Mouse (Mus musculus): ENCODE measurements around the gene Tmbim4.

The Tmbim4 gene

DNA sequence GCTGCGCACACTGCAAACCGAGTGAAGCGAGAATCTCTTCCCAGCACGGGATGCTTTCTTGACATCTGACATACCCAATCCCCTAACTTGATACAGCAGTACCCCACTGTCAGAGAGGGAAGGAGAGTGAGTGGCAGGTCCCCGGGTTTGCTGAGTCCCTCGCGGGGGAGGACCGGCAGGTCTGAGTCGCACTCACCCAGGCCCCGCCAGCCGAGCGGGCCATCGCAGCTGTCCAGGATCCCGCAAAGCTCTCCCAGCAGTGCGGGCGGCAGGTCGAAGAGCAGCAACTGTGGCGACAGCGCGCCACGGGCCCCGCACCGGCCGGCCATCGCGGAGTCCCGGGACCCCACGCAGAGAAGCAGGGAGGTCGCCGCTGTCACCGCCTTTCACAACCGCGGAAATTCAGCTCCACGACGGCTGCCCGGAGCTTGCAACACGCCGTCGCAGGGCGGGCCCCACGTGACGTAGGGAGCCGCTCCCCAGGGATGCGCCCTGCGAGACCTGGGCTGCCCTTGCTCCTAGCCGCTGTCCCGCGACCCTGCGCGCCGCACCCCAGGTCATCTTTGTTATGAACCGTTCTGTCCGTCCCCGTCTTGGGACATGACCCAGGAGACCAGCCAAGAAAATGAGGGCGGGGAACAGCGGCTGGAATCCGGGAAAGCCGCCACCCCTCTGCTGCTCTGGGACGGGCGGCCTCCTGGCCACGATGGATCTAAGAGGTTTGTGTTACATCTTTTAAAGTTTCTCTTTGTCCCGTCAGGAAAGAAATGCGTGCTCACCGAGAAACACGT, at the start of gene Tmbim4:
TSS of gene Tmbim4 (plus strand) at position 460 of the 791 bp plus-strand sequence.
- peak; percentile 67 for DNase-seq (ENCODE audit: low spot score)

DNA sequence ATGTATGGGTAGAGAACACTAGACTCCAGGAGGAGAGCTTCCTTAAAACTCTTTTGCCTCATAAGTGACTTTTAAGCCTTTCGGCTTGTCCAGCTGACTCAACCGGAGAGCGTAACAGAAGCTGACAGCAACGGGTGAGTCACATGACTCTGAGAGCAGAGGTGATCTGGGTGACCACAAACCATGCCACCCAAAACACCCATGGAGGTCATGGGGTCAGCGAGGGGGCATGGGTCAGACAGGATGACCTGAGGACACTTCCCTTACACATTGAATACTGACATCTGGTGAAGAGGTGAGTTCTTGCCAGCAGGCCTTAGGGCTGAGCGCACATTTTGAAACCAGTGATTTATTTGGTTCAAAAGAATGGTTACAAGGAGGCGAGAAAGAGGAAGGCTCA, 49.7 kb upstream of the Tmbim4 start:
- DNase-seq (ENCODE audit: low spot score), result no peak

DNA sequence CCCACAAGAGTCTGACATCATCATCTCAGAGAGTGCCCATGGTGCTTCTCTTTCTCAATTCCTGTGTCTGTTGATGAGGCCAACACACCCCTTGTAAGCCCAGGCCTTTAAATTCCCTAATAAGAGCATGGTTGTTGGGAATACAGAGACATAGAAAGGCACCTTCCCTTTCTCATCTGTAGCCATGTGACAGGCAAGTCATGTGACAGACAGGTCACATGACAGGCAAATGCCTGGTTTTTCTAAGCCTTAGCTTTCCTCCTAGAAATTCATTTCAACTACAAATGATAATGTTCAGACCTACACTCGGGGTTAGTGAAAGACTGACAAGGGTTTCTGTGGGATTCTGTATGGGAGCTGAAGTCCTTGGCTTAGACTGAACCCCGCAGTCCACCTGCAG, 47.5 kb upstream of the Tmbim4 start:
- DNase-seq (ENCODE audit: low spot score), result no peak

- DNase-seq (ENCODE audit: low spot score), result no peak
These were observed 40.9 kb upstream of the Tmbim4 start for GRCm38 (mm10) chr10:120160533-120160932.

- no peak for DNase-seq (ENCODE audit: low spot score)
These were observed 38.5 kb upstream of the Tmbim4 start for GRCm38 (mm10) chr10:120162840-120163239.

DNA sequence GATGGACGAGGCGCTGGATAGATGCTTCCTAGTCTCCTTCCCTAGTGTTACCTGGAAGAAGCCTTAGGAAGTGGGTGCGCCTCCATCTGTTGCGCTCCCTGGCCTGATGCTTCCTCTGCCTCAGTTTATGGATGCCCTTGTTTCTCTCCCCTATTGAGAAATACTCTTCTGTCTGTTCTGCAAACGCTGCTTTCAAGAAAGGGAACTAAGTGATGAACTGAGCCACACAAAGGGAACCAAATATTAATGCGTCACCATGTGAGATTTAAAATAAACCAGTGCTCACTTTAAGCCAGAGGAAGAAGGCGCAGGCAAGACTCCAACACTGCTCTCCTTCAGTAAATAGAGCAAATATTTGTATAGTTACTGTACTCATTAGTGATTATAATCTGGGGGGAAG, 37.9 kb upstream of the Tmbim4 start:
- no peak for DNase-seq (ENCODE audit: low spot score)

DNA sequence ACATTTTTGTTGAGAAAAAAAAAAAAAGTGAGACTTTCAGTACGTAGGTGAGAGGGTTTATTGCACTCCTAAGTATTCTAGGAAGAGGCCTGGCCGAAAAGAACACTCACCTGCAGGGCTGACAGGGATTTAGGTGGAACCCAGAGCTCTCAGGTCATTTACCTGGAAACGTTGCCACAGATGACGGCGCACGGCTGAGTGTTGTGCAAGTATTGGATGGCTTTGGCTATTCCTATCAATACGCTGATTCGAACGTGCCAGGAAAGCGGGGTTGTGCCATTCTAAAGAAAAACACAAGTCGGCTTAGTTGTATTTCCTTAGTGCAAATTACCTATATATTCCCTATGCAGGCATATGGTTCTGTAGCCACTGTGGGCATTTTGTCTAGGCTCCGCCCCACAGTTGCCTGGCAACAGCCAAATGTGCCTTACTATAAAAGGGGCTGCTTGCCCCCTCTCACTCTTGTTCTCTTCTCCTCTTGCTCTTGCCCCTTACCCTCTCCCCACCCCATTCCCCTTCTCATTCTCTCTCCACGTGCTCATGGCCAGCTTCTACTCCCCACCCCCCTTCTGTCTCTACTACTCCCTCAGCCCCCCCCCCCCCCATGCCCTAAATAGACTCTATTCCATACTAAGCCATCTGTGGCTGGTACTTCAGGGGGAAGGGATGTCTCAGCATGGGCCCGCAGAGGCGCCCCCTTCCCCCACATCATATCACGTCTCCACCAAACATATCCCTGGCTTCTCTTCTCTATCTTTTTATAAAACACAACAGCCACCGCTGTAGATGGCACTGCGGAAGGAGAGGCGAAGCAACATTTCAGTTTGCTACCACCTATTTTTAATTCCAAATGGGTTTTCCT, 36.2 kb upstream of the Tmbim4 start:
- DNase-seq (ENCODE audit: low spot score), result no peak

GRCm38 (mm10) chr10:120165793-120166503, 35.4 kb upstream of the Tmbim4 start:
- no peak for DNase-seq (ENCODE audit: low spot score)

DNA sequence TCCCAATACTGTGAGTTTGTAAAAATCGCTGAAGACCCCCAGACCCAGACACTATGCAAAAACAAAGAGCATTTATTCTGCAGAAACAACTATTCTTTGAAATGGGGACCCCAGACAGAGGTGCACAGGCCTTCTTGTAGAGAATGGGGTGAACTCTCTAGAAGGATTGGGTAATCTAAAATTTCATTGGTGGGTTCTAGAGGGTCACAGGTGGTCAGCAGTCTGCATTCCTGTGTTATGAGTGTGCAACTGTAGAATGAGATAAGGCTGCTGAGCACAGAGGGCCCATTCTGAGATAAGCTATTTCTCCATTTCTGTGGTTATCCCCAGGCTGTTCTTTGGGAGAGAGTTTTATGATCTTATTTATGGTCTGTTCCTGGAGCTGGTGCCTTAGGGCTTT, 33.3 kb upstream of the Tmbim4 start:
- no peak for DNase-seq (ENCODE audit: low spot score)

DNA sequence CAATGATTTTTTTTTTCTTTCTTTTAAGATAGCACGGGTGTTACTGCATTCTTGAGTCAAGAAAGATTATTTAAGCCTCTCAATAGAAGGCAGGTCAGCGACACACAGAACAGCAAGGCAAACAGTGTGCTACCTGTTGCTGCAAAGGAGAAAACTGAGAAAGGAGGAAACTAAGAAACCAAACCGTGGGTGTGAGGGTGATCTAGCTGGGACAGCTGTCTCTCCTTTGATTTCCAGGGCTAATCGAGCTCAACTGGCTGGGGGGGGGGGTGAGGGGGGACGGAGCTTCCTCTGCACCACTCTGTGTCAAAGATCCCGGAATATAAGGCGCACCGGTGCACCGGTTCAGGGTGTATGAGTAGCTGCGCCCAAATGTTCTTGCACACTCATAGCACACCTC, 32.3 kb upstream of the Tmbim4 start:
- no peak for DNase-seq (ENCODE audit: low spot score)

DNA sequence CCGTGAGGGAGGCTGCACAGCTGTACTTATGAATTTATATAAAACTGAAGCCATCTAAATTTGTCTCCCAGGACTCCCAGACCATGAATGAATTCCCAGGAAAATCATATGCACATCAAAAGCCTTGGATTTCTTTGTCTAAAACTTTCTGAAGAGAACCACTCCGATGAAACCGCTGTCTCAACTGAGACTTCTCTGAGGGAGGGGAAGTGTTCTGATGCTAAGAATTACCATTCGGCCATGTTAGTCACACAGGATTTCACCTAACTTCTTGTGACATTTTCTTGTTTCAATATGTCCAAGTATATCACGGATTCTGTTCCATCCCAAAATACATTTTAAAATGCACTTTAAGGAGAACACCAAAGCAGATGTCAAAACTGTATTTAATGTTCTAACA, 31.5 kb upstream of the Tmbim4 start:
- no peak for DNase-seq (ENCODE audit: low spot score)

GRCm38 (mm10) chr10:120170277-120170676, 31.1 kb upstream of the Tmbim4 start:
- no peak for DNase-seq (ENCODE audit: low spot score)

DNA sequence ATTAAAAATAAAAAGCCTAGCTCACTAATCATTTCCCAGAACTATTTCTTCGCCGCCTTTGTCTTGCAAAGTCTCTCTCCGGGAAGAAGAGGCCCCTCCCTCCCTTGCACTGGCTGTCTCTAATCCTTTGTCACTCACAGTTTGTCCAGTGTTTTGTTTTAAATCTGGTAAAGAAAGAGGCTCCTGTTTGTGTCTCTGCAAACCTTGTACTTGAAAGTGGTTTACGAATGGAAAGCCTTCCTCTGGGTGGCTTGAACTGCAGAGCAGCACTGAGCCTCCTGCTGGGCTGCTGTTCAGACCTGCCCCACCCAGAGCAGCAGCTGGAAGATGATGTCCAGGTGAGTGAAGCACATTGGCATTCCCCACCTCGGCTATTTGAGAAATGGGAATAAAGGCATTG, 30.1 kb upstream of the Tmbim4 start:
- DNase-seq (ENCODE audit: low spot score), result no peak

GRCm38 (mm10) chr10:120174192-120174705, 27.1 kb upstream of the Tmbim4 start:
- no peak for DNase-seq (ENCODE audit: low spot score)

- no peak for DNase-seq (ENCODE audit: low spot score)
These were observed 18.5 kb upstream of the Tmbim4 start for GRCm38 (mm10) chr10:120182887-120183286.

GRCm38 (mm10) chr10:120183342-120183741, 18.0 kb upstream of the Tmbim4 start:
- no peak for DNase-seq (ENCODE audit: low spot score)

- DNase-seq (ENCODE audit: low spot score), result no peak
These were observed 12.9 kb upstream of the Tmbim4 start for GRCm38 (mm10) chr10:120188513-120188912.

GRCm38 (mm10) chr10:120189276-120189675, 12.1 kb upstream of the Tmbim4 start:
- no peak for DNase-seq (ENCODE audit: low spot score)

- DNase-seq (ENCODE audit: low spot score), result no peak
These were observed 11.6 kb upstream of the Tmbim4 start for GRCm38 (mm10) chr10:120189782-120190181.

GRCm38 (mm10) chr10:120191165-120191564, 10.2 kb upstream of the Tmbim4 start:
- no peak for DNase-seq (ENCODE audit: low spot score)

DNA sequence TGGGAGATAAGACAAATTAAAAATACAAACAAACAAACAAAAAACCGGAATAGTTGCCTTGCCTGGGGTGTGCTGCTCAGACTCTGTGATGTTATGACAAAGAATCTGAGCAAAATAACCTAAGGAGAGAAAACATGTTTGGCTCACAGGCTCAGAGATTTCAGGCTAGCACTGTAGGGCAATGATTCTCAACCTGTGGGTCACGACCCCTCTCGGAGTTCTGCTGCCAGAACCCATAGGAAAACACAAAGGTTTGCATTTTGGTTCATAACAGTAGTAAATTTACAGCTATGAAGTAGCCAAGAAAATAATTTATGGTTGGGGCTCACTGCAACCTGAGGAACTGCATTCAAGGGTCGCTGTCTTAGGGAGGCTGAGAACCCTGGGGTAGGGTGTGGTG, 9.1 kb upstream of the Tmbim4 start:
- DNase-seq (ENCODE audit: low spot score), result no peak

DNA sequence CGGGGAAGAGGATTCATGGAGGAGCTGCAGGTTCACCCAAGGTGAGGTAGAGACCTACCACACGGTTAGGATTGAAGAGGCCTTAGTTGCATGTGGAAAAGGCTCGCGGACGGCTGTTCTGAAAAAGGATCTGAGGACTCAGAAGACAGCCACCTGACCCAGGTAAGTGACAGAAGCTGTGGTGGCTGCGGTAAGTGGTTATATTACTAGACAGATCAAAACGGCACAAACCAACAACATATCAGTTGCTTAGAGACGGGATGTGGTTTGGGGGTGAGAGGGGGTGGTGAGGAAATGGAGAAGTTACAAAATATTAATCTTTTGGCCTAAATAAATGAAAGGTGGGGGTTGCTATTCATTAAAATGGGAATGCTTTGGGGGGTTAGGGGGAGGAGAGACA, 8.1 kb upstream of the Tmbim4 start:
- no peak for DNase-seq (ENCODE audit: low spot score)
